Mouse (Mus musculus): Measurements from ENCODE around the gene Znrf3.

DNA sequence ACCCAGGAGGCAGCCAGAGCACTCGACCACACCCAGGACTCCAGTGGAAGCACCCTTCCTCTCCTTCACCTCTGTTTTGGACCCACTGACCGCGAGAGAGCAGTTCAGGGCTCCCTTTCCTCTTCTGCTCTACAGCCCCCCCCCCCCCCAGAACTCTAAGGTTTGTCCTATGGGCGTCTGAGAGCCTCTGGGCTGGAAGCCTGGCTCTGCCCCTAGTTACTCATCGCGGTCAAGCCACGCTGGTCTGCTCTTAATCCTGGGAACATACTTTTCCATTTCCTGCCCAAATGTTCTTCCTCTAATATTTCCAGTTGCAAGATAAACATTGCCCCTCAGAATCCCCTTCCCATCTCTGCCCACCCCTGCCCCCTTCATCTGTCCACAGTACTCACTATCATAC lies 199.2 kb downstream of the Znrf3 start:
- no peak for TF ChIP-seq CTCF (IDR thresholded peaks at IDR 0.05; ENCODE audit: low read depth, low read length)
- TF ChIP-seq POLR2AphosphoS5 (IDR thresholded peaks at IDR 0.05; ENCODE audit: insufficient replicate concordance, low read depth, low read length): no peak

Data from G1E (cell line).